Mouse (Mus musculus) heart, embryonic 16.5 days (tissue): ENCODE results near the gene Banp. TPM values are rescaled to one million over a fixed set of nuclear protein-coding genes. Genes with fewer than 3 reads are reported as not detected.

ENCODE experiments used
- ATAC-seq: fragments of 200-750 bp; cut with Nextera tagmentation; replicated peaks from 2 replicates; pipeline ENCODE4 v1.8.0; 2017; ENCODE audit warnings: moderate number of reproducible peaks; ENCODE audit not compliant: insufficient read depth, low FRiP score; ENCODE audit errors: extremely low read depth
- H3K27ac ChIP-seq: fragments of 300-500 bp; sonication (generic); 2 replicates; pipeline ENCODE4 v1.5.1; 2014; ENCODE audit warnings: mild to moderate bottlenecking, low read length, control low read depth, moderate library complexity
- H3K27me3 ChIP-seq: fragments of 300-500 bp; sonication (generic); 2 replicates; pipeline ENCODE4 v1.6.1; 2014; ENCODE audit warnings: low read length, mixed read lengths; ENCODE audit not compliant: control insufficient read depth, insufficient read depth
- H3K36me3 ChIP-seq: fragments of 300-500 bp; sonication (generic); 2 replicates; pipeline ENCODE4 v1.6.1; 2014; ENCODE audit not compliant: control insufficient read depth, insufficient read depth
- H3K4me1 ChIP-seq: fragments of 300-500 bp; sonication (generic); 2 replicates; pipeline ENCODE4 v1.6.1; 2014; ENCODE audit warnings: low read length, mixed read lengths; ENCODE audit not compliant: control insufficient read depth, insufficient read depth
- H3K4me2 ChIP-seq: fragments of 300-500 bp; sonication (generic); 2 replicates; pipeline ENCODE4 v1.6.1; 2014; ENCODE audit warnings: low read depth, mild to moderate bottlenecking, control low read depth, low read length
- H3K4me3 ChIP-seq: fragments of 300-500 bp; sonication (generic); 2 replicates; pipeline ENCODE4 v1.5.1; 2014; ENCODE audit warnings: mild to moderate bottlenecking, control low read depth, low read length
- H3K9ac ChIP-seq: fragments of 300-500 bp; sonication (generic); 2 replicates; pipeline ENCODE4 v1.6.1; 2014; ENCODE audit warnings: low read length, control low read depth
- H3K9me3 ChIP-seq: fragments of 300-500 bp; sonication (generic); replicated peaks from 2 replicates; pipeline ENCODE4 v1.6.1; 2016; ENCODE audit warnings: low read length; ENCODE audit not compliant: control insufficient read depth
- WGBS: fragments of 180-500 bp; shearing (Covaris S2); extraction: QIAGEN DNeasy Blood & Tissue Kit; methylation state at CpG from one replicate; pipeline ENCODE4 v1.1.7; 2014; 5-methylcytosine and 5-hydroxymethylcytosine counted together
- polyA plus RNA-seq: library from polyadenylated mRNA; unstranded; fragments of >200 nt; fragmentation: Nextera tagmentation; extraction: Ambion mirVana; gene quantifications from 2 replicates; pipeline ENCODE4 v1.2.1, GENCODE M21; 2015

The Banp gene
- polyA plus RNA-seq, 1 experiment from 2014 or later: 33.1 TPM

DNA sequence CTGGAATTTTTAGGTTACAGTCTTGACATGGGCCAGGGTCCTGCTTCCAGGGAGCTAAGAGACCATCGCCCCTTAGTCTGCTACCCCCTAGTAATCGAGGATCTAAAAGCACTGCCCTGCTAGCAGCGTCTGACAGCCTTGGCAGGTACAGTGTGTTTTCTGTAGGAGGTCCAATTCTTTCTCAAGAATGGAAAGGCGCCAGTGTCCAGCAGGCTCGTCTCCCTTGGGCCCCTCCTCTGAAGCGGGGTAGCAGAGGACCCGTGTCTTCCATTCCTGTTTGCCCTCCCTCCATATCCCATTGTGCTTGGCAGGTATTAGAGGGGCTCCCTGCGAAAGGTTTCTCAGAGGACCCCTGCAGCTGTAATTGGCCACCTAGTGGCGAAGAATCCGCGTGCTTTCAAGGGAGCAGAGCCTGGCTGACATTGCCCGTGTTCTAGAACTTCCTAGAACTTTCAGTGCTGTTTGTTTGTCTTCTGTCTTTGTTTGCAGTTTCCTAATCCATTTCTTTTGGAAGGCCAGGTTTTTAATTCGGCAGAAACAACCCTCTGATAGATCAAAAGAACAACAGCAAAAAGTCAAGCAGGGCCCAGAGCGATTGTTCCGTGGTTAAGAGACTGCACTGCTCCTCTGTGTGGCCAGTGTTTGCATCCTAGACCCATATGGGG lies 97.8 kb downstream of the Banp start:
- no peak overlapping the region for H3K4me2 ChIP-seq
- no peaks in the 10 kb centered on the region for H3K27me3 ChIP-seq
- H3K9me3 ChIP-seq: no peaks in the 10 kb centered on the region
- peaks cover 4% of the 10 kb centered on the region; the same call in 1 of the 2 replicates for H3K4me1 ChIP-seq
- no peak for ATAC-seq
- no peak overlapping the region for H3K27ac ChIP-seq
- H3K4me3 ChIP-seq: no peak overlapping the region
- no peaks in the 10 kb centered on the region for H3K36me3 ChIP-seq
- H3K9ac ChIP-seq: no peak overlapping the region
- 62% methylated on average over 15 of the region's 15 CpGs for WGBS

- Histone ChIP-seq H3K36me3 (no peaks in the 10 kb centered on the region), H3K4me2 (no peak overlapping the region), H3K27ac (no peak overlapping the region), H3K9me3 (no peaks in the 10 kb centered on the region), H3K27me3 (no peaks in the 10 kb centered on the region), H3K4me3 (no peak overlapping the region), H3K9ac (no peak overlapping the region), H3K4me1 (no peaks in the 10 kb centered on the region)
- ATAC-seq: no peak
- WGBS: 81% methylated on average over 4 of the region's 4 CpGs
Observed at GRCm38 (mm10) chr8:122049266-122049665, 99.7 kb downstream of the Banp start.

- Histone ChIP-seq H3K4me2 (no peak overlapping the region), H3K36me3 (no peaks in the 10 kb centered on the region), H3K27ac (no peak overlapping the region), H3K9ac (no peak overlapping the region), H3K9me3 (no peaks in the 10 kb centered on the region), H3K27me3 (no peaks in the 10 kb centered on the region), H3K4me1 (no peaks in the 10 kb centered on the region), H3K4me3 (no peak overlapping the region)
- no peak for ATAC-seq
- WGBS: 73% methylated on average over 2 of the region's 2 CpGs
Observed at GRCm38 (mm10) chr8:122049923-122050322, 100.4 kb downstream of the Banp start.

DNA sequence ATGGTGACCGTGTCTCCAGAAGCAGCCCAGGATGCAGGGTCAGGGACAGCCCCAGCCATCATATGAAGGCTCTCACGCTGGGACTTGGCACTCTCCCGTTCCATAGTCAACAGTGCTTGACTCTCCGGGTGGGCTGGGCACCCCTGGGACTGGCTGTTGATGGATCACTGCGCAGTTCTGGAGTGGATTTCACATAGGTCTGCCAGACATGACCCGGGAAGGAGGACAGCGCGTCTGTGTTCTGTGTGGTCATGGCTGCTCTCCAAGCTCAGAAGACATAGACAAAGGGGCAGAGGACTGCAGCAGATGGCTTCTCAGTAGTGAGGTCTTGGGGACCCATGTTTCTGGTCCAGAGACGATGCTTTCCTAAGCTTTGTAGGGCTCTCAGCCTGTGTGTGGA lies 101.1 kb downstream of the Banp start:
- H3K36me3 ChIP-seq: no peaks in the 10 kb centered on the region
- H3K4me3 ChIP-seq: no peak overlapping the region
- no peaks in the 10 kb centered on the region for H3K4me1 ChIP-seq
- no peaks in the 10 kb centered on the region for H3K9me3 ChIP-seq
- H3K27ac ChIP-seq: no peak overlapping the region
- WGBS: 87% methylated on average over 9 of the region's 9 CpGs
- ATAC-seq: no peak
- no peaks in the 10 kb centered on the region for H3K27me3 ChIP-seq
- H3K4me2 ChIP-seq: no peak overlapping the region
- no peak overlapping the region for H3K9ac ChIP-seq

GRCm38 (mm10) chr8:122055321-122055720 lies 105.8 kb downstream of the Banp start:
- H3K4me3 ChIP-seq: no peak overlapping the region
- no peak overlapping the region for H3K4me2 ChIP-seq
- no peak overlapping the region for H3K27ac ChIP-seq
- H3K27me3 ChIP-seq: no peaks in the 10 kb centered on the region
- 54% methylated on average over 10 of the region's 10 CpGs for WGBS
- no peaks in the 10 kb centered on the region for H3K36me3 ChIP-seq
- no peak overlapping the region for H3K9ac ChIP-seq
- peaks cover 4% of the 10 kb centered on the region for H3K4me1 ChIP-seq
- H3K9me3 ChIP-seq: no peaks in the 10 kb centered on the region
- no peak for ATAC-seq

- H3K9ac ChIP-seq: no peak overlapping the region
- no peak overlapping the region for H3K4me3 ChIP-seq
- WGBS: 67% methylated on average over 1 of the region's 1 CpGs
- ATAC-seq: no peak
- no peak overlapping the region for H3K27ac ChIP-seq
- H3K4me2 ChIP-seq: no peak overlapping the region
- H3K9me3 ChIP-seq: no peaks in the 10 kb centered on the region
- H3K36me3 ChIP-seq: no peaks in the 10 kb centered on the region
- H3K4me1 ChIP-seq: peaks cover 4% of the 10 kb centered on the region
- H3K27me3 ChIP-seq: no peaks in the 10 kb centered on the region
Observed at GRCm38 (mm10) chr8:122056113-122056512, 106.6 kb downstream of the Banp start.

DNA sequence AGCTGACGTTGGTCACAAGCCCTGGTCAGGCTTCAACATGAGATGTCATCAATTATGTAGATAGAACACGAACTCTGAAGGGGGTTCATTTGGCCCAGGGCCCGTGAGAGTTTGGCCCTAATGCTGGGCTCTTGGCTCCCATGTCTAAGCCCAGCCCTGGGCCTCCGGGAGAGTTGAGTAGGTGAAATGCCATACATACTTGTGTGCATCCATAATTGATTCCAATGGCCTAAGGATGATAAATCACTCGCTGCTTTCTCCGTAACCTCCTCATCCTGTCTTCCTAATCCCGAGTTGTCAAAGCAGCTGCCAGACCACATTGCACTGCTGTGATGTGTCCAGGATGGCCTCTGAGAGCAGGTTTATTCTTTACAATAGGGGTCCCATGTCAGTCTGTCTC lies 107.3 kb downstream of the Banp start:
- H3K4me3 ChIP-seq: no peak overlapping the region
- ATAC-seq: 0 out of 2 replicates have a peak, but pooled peaks have one; percentile 29
- no peaks in the 10 kb centered on the region for H3K36me3 ChIP-seq
- no peaks in the 10 kb centered on the region for H3K27me3 ChIP-seq
- no peak overlapping the region for H3K4me2 ChIP-seq
- no peak overlapping the region for H3K27ac ChIP-seq
- no peak overlapping the region for H3K9ac ChIP-seq
- 34% methylated on average over 7 of the region's 7 CpGs for WGBS
- H3K9me3 ChIP-seq: no peaks in the 10 kb centered on the region
- H3K4me1 ChIP-seq: peaks cover 4% of the 10 kb centered on the region

- ATAC-seq: no peak
- H3K36me3 ChIP-seq: no peaks in the 10 kb centered on the region
- 61% methylated on average over 9 of the region's 9 CpGs for WGBS
- no peaks in the 10 kb centered on the region for H3K27me3 ChIP-seq
- no peak overlapping the region for H3K4me2 ChIP-seq
- no peaks in the 10 kb centered on the region for H3K9me3 ChIP-seq
- no peak overlapping the region for H3K4me3 ChIP-seq
- H3K4me1 ChIP-seq: peaks cover 4% of the 10 kb centered on the region
- H3K27ac ChIP-seq: no peak overlapping the region
- H3K9ac ChIP-seq: no peak overlapping the region
Observed at GRCm38 (mm10) chr8:122058510-122058909, 109.0 kb downstream of the Banp start.

- Histone ChIP-seq H3K27me3 (no peaks in the 10 kb centered on the region), H3K4me3 (no peak overlapping the region), H3K9me3 (no peaks in the 10 kb centered on the region), H3K27ac (no peak overlapping the region), H3K36me3 (no peaks in the 10 kb centered on the region), H3K9ac (no peak overlapping the region), H3K4me2 (no peak overlapping the region), H3K4me1 (peaks cover 4% of the 10 kb centered on the region)
- ATAC-seq: 0 out of 2 replicates have a peak, but pooled peaks have one; percentile 26
- 57% methylated on average over 8 of the region's 8 CpGs for WGBS
Observed at GRCm38 (mm10) chr8:122058951-122059350, 109.4 kb downstream of the Banp start.
